Mouse (Mus musculus): ENCODE measurements around the gene U2af1l4. TPM values are rescaled to one million over a fixed set of nuclear protein-coding genes. Genes with fewer than 3 reads are reported as not detected.
A peak's percentile ranks its signal among the peaks of the same experiment; 100 is the strongest.

Gene U2af1l4
- 62.1 and 74.5 TPM in 2 replicates for polyA plus RNA-seq (2012; ENCODE audit: insufficient read depth, insufficient read length, missing spikeins)

DNA sequence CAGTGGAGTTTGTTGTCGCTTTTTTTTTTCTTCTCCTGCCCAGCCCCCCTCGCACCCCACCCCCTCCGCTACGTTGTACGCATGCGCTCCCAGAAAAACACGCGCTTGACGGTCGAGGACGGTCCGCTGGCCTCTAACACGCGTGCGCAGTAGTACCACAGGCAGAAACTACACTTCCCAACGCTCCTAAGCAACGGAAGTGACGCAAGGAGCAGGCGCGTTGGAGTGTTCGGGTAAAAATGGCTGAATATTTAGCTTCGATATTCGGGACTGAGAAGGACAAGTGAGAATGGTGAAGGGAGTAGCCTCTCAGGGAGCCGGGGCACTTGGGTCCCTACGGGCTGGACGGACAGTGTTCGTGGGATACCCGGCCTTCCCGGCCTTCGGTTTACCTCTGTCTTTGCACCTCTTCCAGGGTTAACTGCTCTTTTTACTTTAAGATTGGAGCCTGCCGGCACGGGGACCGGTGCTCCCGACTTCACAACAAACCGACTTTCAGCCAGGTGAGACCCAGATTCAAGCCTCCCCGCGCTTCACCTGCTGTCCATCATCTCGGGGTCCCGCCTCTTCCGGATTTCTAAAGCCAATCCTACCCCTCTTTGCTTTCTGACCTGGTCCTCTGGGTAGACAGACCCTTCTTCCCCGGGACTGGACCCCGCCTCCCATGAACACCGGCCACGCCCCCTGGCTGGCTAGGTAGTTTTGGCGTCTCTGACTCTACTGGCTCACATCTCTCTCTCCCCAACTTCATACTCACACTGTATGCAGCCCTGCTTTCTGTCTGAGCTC lies at the start of gene U2af1l4, which contains the start of the genes Gm49396 and Psenen:
Gene U2af1l4, plus strand, starts transcription at position 185 of the 789 bp plus-strand sequence.
Gene Gm49396, plus strand, starts transcription at position 228 of the 789 bp plus-strand sequence.
Gene Psenen, minus strand, starts transcription at position 511 of the 789 bp plus-strand sequence.
- no peak for TF ChIP-seq POLR2A (IDR thresholded peaks at IDR 0.05; ENCODE audit: borderline replicate concordance, low read depth, low read length)
- TF ChIP-seq CTCF (IDR thresholded peaks at IDR 0.05; ENCODE audit: low read depth, low read length): no peak
- Histone ChIP-seq H3K4me3 (ENCODE audit: insufficient read depth, low read length) (peak within 1 kb of the TSS; percentile 69), H3K27ac (ENCODE audit: insufficient read depth, low read depth, low read length) (peak within 1 kb of the TSS; percentile 69), H3K4me1 (ENCODE audit: control insufficient read depth, insufficient read depth, low read length) (peaks cover 12% of the 10 kb centered on the region)

DNA sequence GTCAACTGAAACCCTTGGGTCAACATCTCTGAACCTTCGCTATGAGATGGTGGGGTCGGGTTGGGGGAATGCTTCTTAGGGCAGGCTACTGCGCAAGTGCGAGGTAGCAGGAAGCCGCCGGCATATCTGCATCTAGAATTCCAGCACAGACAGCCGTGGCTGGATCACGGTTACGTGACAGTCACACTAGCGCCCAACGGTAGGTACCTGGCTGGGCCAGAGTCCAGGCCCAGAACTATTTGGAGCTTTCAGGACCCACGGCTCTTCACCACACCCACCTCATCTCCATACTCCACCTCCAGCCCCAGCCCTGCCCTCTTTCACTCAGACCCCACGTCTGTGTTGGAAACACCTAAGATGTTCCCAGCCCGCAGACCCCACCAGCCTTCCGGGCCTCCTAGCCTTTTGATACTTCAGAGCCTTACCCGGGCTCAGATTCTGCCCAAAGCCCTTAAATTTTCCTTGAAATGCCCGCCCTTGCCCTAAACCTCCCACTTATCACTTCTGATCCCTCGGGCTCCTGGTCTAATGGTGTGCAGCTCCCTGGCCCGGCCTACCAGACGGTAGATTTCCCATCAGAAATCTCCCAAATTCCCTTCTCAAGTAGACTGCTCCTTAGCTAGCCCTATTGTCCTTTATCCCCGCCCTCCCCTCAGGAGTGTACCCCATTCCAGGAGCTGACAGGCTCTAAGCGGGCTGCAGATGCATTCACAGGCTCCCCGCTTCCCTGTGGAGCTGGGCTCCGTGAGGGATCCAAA lies 47.9 kb upstream of the U2af1l4 start:
- TF ChIP-seq POLR2A (IDR thresholded peaks at IDR 0.05; ENCODE audit: borderline replicate concordance, low read depth, low read length) (no peak), CTCF (IDR thresholded peaks at IDR 0.05; ENCODE audit: low read depth, low read length) (no peak)
- Histone ChIP-seq H3K27ac (ENCODE audit: insufficient read depth, low read depth, low read length) (no peak overlapping the region), H3K4me1 (ENCODE audit: control insufficient read depth, insufficient read depth, low read length) (no peaks in the 10 kb centered on the region)

DNA sequence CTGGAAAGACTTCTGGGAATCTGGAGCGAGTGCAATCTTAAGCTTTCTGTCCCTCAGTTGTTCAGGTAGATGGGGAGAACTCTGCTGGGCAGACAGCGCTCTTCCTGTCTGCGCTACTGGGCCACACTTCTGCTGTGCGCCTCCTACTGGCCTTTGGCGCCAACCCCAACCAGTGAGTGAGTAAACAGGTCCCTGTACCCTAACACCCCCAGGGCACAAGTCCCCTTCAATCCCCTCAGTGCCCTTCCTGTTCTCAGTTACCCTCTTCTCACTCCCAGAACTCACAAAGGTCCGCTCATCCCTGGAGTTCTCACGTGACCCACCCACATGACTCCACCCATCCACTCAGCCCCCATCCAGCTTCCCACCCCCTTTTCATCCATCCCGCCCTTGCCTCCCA lies 44.8 kb upstream of the U2af1l4 start:
- H3K27ac ChIP-seq (ENCODE audit: insufficient read depth, low read depth, low read length): no peak overlapping the region
- H3K4me1 ChIP-seq (ENCODE audit: control insufficient read depth, insufficient read depth, low read length): no peaks in the 10 kb centered on the region
- TF ChIP-seq POLR2A (IDR thresholded peaks at IDR 0.05; ENCODE audit: borderline replicate concordance, low read depth, low read length) (no peak), CTCF (IDR thresholded peaks at IDR 0.05; ENCODE audit: low read depth, low read length) (no peak)
- H3K4me3 ChIP-seq (ENCODE audit: insufficient read depth, low read length): no peak overlapping the region

More for the DNA sequence above, 47.9 kb upstream of the U2af1l4 start:
- H3K4me3 ChIP-seq (ENCODE audit: insufficient read depth, low read length): no peak overlapping the region

DNA sequence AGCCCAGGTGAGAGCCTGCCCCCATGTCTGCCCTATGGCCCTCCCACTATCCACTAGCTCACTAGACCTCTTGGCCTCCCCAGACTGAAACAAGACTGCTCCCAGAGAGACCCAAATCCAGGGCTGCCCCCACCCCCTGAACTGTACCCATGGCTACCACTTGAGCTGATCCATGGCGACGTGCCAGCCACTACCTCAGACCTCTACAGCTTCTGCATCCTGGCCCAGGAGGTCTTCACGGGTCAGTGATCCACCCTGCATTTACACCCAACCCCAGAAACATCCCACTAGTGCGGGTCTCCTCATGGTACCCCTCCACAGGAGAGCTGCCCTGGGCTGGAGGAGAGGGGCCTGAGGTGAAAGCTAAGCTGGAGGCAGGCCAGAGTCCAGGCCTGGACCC lies 42.7 kb upstream of the U2af1l4 start:
- Histone ChIP-seq H3K4me1 (ENCODE audit: control insufficient read depth, insufficient read depth, low read length) (no peaks in the 10 kb centered on the region), H3K27ac (ENCODE audit: insufficient read depth, low read depth, low read length) (no peak overlapping the region), H3K4me3 (ENCODE audit: insufficient read depth, low read length) (no peak overlapping the region)
- TF ChIP-seq POLR2A (IDR thresholded peaks at IDR 0.05; ENCODE audit: borderline replicate concordance, low read depth, low read length) (no peak), CTCF (IDR thresholded peaks at IDR 0.05; ENCODE audit: low read depth, low read length) (no peak)

DNA sequence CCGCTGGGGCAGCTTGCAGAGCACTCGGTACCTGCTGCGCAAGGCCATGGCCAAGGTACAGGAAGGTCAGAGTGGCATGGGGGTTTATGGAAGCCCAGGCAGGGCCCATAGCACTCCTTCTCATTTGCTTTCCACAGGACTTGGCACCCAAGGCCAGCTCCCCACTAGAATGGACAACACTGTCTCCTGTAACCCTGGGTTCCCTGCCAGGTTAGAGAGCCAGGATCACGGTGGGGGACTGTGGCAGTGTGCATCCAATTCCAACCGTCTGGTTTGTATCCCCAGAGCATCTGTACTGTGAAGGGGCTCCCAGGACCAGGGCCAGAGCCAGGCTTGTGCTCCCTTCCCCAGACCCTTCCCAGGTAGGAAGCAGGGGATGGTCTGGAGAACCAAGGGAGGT lies 42.2 kb upstream of the U2af1l4 start:
- no peak for TF ChIP-seq POLR2A (IDR thresholded peaks at IDR 0.05; ENCODE audit: borderline replicate concordance, low read depth, low read length)
- no peak for TF ChIP-seq CTCF (IDR thresholded peaks at IDR 0.05; ENCODE audit: low read depth, low read length)
- no peak overlapping the region for H3K4me3 ChIP-seq (ENCODE audit: insufficient read depth, low read length)
- no peaks in the 10 kb centered on the region for H3K4me1 ChIP-seq (ENCODE audit: control insufficient read depth, insufficient read depth, low read length)
- no peak overlapping the region for H3K27ac ChIP-seq (ENCODE audit: insufficient read depth, low read depth, low read length)

DNA sequence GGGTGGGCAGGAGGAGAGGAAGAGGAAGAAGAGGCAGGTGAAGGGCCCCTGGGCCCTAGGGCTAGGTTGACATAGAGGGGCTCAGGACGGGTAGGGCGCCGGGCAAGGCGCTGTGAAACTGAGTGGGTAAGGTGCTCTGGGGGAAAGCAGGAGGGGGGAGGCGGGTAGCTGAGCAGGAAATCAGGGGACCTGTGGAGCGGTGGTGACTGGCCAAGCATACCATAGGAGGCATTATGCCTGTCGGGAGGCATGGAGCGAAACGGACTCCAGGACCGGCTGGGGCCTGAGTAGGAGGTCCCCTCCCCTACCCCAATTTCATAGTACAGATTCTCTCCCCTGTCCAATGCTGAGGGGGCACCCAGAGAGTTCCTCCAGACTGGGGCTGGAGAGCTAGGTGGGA lies 40.2 kb upstream of the U2af1l4 start:
- no peak for TF ChIP-seq POLR2A (IDR thresholded peaks at IDR 0.05; ENCODE audit: borderline replicate concordance, low read depth, low read length)
- no peak for TF ChIP-seq CTCF (IDR thresholded peaks at IDR 0.05; ENCODE audit: low read depth, low read length)
- Histone ChIP-seq H3K4me1 (ENCODE audit: control insufficient read depth, insufficient read depth, low read length) (no peaks in the 10 kb centered on the region), H3K4me3 (ENCODE audit: insufficient read depth, low read length) (no peak overlapping the region), H3K27ac (ENCODE audit: insufficient read depth, low read depth, low read length) (no peak overlapping the region)

DNA sequence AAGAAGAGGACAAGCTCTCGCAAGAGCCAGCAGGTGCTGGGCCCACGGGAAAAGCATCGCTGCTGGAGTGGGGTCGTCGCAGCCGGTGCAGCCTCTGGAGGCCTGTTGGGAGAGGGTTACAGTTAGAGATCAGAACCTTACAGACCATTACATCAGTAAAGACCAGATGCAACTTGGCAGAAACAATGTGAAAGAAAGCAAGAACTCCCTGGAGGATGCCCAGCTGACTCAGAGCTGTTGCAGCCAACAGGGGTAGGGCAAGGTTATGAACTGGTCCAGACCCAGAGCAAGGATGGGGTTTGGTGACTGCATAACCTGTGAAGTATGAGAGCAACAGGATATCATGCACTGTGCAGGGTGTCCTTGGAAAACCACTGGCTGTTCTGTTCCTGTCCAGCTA lies 38.6 kb upstream of the U2af1l4 start:
- no peaks in the 10 kb centered on the region for H3K4me1 ChIP-seq (ENCODE audit: control insufficient read depth, insufficient read depth, low read length)
- H3K27ac ChIP-seq (ENCODE audit: insufficient read depth, low read depth, low read length): no peak overlapping the region
- H3K4me3 ChIP-seq (ENCODE audit: insufficient read depth, low read length): no peak overlapping the region
- no peak for TF ChIP-seq POLR2A (IDR thresholded peaks at IDR 0.05; ENCODE audit: borderline replicate concordance, low read depth, low read length)
- no peak for TF ChIP-seq CTCF (IDR thresholded peaks at IDR 0.05; ENCODE audit: low read depth, low read length)

DNA sequence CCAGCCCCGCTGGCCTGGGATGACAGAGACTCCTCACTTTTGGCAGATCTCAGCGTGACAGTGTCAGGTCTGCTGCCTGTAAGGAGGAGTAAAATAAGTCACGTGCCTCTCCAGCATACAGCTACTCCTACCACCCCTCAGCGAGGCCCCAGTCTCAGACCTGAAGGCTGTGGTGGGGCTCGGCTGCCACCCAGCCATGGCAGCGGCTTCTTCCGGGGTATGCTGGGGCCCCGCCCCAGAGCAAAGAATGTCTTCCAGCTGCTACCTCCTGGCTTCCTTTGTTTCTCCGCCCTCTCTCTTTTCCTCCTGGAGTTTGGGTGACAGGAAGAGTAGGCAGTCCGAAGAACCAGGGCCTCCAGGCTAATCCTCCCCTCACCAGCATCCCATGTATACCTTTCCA lies 37.1 kb upstream of the U2af1l4 start:
- no peak overlapping the region for H3K27ac ChIP-seq (ENCODE audit: insufficient read depth, low read depth, low read length)

DNA sequence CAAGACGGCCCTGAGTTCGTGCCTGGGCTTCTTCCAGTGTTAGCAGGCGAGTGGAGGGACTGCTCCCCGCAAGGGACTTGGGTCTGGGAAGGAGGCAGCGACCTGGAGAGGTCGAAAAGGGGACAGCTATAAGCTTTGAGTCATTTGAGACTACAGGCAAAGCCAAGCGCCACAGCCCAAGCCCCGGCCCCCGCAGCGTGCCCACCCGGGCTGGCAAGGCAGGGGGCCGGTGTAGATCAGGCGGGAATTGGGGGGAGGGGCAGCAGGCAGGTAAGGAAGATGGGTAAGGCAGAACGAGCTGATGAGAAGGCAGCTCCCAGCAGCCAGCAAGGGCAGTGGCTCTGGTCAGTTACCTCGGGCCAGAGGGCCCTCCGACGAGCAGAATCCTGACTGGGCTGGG lies 36.7 kb upstream of the U2af1l4 start:
- H3K27ac ChIP-seq (ENCODE audit: insufficient read depth, low read depth, low read length): no peak overlapping the region
- TF ChIP-seq POLR2A (IDR thresholded peaks at IDR 0.05; ENCODE audit: borderline replicate concordance, low read depth, low read length) (no peak), CTCF (IDR thresholded peaks at IDR 0.05; ENCODE audit: low read depth, low read length) (no peak)
- no peak overlapping the region for H3K4me3 ChIP-seq (ENCODE audit: insufficient read depth, low read length)
- no peaks in the 10 kb centered on the region for H3K4me1 ChIP-seq (ENCODE audit: control insufficient read depth, insufficient read depth, low read length)

More for the DNA sequence above, 37.1 kb upstream of the U2af1l4 start:
- Histone ChIP-seq H3K4me1 (ENCODE audit: control insufficient read depth, insufficient read depth, low read length) (no peaks in the 10 kb centered on the region), H3K4me3 (ENCODE audit: insufficient read depth, low read length) (no peak overlapping the region)
- TF ChIP-seq CTCF (IDR thresholded peaks at IDR 0.05; ENCODE audit: low read depth, low read length): no peak
- TF ChIP-seq POLR2A (IDR thresholded peaks at IDR 0.05; ENCODE audit: borderline replicate concordance, low read depth, low read length): no peak

DNA sequence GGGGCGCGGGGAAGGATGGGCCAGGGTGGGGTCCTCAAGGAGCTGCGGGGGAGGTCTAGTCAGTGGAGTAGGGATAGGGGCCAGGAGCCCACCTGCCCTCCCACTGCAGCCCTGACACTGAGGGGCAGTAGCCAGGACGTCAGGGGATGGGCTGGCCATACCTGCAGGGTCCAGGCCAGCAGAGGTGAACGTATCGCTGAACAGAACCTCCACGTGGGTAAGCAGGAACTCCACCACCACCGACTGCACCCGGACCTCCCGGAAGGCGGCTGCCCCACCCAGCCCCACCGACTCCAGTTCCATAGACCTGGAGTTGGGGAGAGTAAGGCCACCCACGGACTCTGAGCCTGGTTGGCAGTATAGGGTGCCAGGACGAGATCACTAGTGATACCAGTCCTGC lies 36.1 kb upstream of the U2af1l4 start:
- H3K4me3 ChIP-seq (ENCODE audit: insufficient read depth, low read length): no peak overlapping the region
- H3K27ac ChIP-seq (ENCODE audit: insufficient read depth, low read depth, low read length): no peak overlapping the region
- no peak for TF ChIP-seq POLR2A (IDR thresholded peaks at IDR 0.05; ENCODE audit: borderline replicate concordance, low read depth, low read length)
- TF ChIP-seq CTCF (IDR thresholded peaks at IDR 0.05; ENCODE audit: low read depth, low read length): no peak
- no peaks in the 10 kb centered on the region for H3K4me1 ChIP-seq (ENCODE audit: control insufficient read depth, insufficient read depth, low read length)

Measured in bone marrow macrophage, adult 2 months (primary cell).